Mouse (Mus musculus): Measurements from ENCODE around the gene Mesp2.
"Not testable (repeated sequence)": the region's sequence is repeated elsewhere in the genome, so short reads cannot be mapped to it uniquely, and the experiment has no call there.

Gene Mesp2

DNA sequence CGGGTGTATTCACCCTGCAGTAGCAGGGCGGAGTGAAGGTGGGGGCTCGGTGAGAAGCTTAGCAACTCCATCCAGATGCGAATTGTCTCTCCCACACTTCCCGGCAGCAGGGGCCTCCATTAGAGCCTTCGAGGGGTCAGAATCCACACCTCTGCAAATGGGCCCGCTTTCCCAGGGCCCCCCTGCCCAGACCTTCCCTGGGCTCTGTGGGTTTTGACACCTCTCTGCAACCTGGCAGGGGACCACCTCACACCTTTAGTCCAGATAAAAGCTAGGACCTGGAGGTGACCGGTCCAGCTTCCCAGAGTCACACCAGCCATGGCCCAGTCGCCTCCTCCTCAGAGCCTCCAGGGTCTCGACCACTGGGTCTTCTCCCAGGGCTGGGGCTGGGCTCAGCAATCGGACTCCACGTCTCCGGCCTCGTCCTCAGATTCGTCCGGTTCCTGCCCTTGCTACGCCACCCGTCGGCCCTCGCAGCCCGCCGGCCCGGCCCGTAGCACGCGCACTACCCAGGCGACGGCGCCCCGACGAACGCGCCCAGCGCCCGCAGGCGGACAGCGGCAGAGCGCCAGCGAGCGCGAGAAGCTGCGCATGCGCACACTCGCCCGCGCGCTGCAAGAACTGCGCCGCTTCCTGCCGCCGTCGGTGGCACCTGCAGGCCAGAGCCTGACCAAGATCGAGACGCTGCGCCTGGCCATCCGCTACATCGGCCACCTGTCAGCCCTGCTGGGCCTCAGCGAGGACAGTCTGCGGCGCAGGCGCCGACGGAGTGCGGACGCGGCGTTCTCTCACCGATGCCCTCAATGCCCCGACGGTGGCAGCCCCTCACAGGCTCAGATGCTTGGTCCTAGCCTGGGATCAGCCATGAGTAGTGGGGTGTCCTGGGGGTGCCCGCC, at the start of gene Mesp2:
Gene Mesp2 (plus strand): TSS at position 117 of the 896 bp plus-strand sequence.
- in situ Hi-C loops (cut with MboI) = no loop called here

DNA sequence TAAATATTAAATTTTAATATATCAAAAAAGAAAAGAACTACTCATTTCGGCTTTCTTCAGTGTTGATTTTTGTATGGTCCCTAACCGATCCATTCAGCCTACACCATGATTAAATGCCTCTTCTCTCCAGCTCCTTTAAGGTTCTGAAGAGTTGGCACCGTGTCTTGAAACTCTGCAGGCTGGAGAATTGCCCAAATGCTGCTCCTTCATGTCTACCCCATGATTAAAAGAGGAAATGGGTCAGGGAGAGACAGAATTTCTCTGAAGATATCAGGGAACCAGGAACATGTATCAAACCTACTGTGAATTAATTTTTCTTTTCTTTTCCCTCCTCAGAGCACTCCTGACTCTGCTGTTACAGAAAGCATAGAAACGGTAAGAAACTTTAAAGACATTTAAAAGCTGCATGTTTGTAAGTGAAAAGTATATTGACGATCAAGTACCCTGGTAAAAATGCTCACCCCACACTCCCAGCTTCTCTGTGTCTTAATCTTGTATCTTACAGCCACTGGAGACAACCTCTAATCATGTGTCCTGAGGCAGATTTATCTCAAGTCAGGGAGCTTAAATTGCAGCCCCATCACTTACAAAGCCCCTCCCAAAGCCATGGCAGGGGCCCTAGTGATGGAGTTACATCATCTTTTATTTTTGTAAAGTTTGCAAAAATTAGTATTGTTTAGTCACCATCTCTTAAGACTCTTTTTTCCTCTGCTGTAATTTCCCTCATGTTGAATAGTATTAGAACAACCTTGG, 49.2 kb upstream of the Mesp2 start:
- in situ Hi-C loops (cut with MboI) = no loop called here

- in situ Hi-C loops (cut with MboI) = no loop called here
These were observed 48.4 kb upstream of the Mesp2 start for GRCm38 (mm10) chr7:79762106-79762505.

DNA sequence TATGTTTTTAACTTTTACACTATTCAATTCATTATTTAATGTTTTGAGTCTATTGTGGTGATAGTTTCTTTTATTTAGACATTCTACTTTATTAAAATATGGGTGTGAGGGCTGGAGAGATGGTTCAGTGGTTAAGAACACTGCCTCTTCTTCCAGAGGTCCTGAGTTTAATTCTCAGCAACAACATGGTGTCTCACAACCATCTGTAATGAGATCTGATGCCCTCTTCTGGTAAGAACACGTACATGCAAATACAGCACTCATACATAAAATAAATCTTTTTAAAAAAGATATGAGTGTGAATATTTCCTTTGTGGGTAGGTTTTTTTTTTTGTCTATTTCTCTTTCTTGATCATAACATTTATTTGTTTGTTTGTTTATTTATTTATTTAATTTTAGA, 44.5 kb upstream of the Mesp2 start:
- in situ Hi-C loops (cut with MboI) = no loop called here

DNA sequence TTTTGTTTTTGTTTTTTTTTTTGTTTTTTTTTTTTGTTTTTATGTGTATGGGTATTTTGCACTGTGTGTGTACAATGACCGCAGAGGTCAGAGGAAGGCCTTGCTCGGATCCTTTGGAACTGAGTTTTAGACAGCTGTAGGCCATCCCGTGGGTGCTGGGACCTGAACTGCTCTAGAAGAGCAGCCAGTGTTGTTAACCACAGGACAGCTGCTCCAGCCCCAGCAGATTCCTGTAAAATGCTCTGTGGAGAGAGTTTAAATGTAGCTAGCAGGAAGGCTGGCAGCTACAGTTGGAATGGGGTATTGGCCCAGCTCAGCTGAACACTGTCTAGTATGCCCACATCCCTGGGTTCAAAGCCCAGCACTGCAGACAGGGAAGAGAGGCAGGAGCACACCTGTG, 40.9 kb upstream of the Mesp2 start:
- in situ Hi-C loops (cut with MboI) = no loop called here

- in situ Hi-C loops (cut with MboI) = no loop called here
These were observed 38.7 kb upstream of the Mesp2 start for GRCm38 (mm10) chr7:79771561-79772512.

DNA sequence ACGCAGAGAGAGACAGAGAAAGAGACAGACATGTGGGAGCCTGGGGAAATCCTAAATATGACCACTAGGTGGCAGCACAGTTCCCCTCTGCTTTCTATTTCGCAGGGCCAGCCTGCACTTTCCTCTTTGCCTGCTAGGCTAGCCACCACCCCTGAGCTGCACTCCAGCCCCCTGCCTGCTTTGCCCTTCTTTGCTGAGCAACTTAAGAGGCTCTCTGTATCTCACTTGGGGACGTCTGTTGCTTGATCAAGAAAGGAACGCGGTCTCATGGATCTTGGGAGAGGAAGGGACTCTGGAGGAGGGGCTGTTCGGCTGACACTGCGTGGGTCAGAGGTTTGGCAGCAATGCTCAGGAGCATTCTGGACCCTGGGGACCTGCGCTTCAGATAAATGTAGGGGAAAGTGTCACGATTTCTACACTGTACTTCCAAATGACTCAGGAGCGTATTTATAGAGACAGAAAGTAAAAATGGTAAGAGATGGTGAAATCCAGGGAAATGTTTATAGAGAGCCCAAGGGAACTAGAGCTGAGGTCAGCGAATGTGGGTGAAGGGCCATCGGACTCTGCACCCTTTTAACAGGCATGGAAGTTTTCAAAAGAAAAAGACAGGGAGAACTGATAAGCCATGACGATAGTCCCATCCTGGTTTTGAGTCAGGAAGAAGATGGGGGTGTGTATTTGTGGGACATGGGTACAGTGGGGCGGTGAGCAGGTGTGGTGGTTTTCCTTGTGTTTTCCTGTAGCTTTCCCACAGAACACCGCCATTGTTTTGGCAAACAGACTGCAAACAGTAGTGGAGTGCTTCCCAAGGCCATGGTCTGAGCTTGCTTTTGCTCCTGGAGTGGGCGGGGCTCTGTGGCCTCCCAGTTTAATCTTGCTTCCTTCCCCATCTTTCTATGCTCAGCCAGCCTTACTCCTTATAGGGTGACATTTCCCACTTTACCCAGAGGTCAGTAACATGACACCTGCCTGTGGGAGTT, 29.6 kb upstream of the Mesp2 start:
- in situ Hi-C loops (cut with MboI) = no loop called here

GRCm38 (mm10) chr7:79781826-79782515, 28.6 kb upstream of the Mesp2 start:
- in situ Hi-C loops (cut with MboI) = no loop called here

DNA sequence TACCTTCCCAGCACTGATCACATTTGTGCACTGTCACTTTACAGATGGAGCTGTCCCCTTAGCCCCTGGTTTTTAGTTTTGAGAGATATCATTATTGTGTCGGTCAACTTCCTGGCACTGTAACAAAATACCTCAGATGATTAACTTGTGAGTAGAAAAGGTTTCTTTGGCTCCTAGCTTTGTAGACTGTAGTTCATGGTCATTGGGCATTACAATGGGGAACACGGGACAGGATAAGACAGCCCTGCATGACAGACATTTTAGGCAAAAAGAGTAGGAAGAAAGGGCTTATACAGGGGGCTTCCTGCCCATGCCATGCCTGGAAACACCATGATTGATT, 28.0 kb upstream of the Mesp2 start:
- in situ Hi-C loops (cut with MboI) = no loop called here

DNA sequence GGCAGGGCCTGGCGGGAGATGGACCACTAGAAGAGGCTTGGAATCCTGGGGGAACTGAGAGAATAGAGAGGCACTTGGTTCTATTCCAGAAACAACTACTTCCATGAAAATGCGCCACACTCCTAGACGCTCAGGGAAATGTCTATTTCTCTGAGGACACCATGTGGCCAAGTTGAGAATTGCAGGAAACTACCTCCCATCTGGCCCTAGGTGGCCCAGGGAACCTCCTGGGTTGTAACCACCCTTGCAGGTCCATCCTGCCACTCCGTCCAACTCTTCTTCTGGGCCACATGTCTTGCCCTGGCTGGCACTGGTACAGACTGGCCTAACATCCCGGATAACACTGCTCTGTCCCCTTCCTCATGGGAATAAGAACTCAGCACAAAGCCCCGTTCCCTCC, 24.2 kb upstream of the Mesp2 start:
- in situ Hi-C loops (cut with MboI) = no loop called here

GRCm38 (mm10) chr7:79789812-79790211, 20.7 kb upstream of the Mesp2 start:
- in situ Hi-C loops (cut with MboI) = not testable (repeated sequence)

- in situ Hi-C loops (cut with MboI) = no loop called here
These were observed 17.7 kb upstream of the Mesp2 start for GRCm38 (mm10) chr7:79792635-79793421.

- in situ Hi-C loops (cut with MboI) = no loop called here
These were observed 16.8 kb upstream of the Mesp2 start, which contains the start of gene Mesp1 for GRCm38 (mm10) chr7:79793688-79794087. Gene Mesp1, minus strand, starts transcription at chr7:79793788.

DNA sequence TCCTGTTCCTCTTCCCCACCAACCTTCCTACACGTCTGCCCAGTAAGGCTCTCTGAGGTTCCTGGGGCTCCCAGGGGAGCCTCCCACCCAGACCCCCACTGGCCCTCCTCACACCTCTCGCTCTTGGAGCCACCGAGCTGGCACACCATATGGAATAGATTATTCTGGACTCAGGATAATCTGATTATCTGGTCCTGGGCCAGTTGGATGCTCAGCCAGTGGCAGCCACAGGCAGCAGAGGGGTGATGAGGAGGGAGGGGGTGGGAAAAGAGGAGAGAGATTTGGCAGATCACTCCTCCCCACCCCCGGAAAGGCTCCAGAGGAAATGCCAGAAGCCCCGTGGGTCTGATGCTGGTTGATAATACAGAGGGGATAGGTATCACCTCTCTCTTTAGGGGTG, 11.9 kb upstream of the Mesp2 start:
- in situ Hi-C loops (cut with MboI) = no loop called here

GRCm38 (mm10) chr7:79799048-79799447, 11.5 kb upstream of the Mesp2 start:
- in situ Hi-C loops (cut with MboI) = no loop called here

DNA sequence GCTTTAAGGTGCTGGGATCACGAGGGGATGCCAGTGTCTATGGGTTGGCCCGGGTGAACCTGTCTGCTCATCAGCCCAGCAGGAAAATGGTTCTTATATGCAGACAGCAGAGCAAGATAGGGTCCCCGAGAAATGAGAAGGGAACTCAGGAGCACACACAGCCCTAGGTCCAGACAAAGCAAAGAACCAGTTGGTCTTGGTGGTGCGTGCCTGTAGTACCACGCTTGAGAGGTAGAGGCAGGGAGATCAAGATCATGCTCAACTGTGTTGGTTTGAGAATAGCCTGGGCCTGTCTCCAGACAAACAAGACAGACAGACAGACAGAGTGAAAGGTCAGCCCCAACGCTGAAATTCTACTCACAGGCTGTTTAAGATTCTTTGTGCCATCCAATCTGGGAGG, 11.0 kb upstream of the Mesp2 start:
- in situ Hi-C loops (cut with MboI) = no loop called here

DNA sequence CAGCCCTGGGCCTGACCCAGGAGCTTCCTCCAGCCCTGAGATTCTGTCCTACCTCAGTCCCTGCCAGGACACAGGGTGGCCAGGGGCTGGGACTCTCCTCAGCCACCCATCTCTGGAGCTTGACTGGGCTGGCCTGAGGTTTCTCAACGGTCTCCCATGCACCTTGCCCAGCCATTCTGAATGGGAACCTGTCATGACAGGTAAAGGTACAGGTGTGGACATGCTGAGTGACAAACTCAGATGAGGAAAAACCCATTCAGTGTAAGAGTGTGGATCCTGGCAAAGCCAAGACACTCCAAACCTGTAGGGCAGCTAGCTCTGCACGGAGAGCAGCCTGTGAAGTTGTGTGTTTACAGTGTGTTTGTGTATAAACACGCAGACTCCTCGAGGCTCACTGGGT, 10.2 kb upstream of the Mesp2 start:
- in situ Hi-C loops (cut with MboI) = no loop called here

DNA sequence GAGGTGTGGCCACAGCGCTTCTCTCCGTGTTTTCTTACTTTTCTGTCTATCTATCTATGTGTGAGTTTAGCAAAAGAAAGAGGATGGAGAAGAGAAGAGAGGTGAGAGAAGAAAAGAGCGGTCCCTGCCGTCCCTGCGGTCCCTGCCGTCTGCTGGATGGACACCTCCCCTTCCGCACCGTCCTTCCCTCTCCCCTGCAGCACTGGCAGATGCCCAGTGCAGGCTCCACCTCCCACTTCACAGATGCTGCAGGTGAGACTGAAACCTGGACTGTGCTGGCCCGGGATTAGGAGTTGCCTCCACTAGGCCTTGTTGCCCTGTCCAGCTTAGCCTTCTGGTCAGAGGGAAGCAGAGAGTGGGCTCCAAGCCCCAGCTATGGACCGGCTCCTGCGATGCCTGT, 9.1 kb upstream of the Mesp2 start:
- in situ Hi-C loops (cut with MboI) = no loop called here

DNA sequence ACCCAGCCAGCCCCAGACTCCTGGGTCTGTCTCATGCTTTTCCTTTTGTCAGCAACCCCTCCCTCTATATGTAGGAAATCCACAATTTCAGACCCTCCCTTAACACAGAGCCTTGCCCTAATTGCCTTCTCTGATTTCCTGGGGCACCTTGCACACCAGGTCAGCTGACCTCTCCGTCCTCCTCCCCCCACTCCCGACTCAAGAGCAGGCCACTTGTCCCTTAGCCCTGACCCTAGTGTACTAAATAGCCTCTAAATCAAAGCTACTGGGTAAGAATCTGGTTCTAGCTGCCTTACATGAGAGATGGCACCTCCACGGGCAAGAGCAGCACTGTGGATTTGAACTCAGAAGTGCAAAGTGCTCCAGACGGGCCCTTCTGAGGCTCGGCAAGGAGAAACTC, 8.5 kb upstream of the Mesp2 start:
- in situ Hi-C loops (cut with MboI) = no loop called here
